Mouse (Mus musculus) CH12.LX (cell line): Measurements from ENCODE around the gene Lyl1.

Experiments
- CHD2 ChIP-seq: IDR thresholded peaks from 2 replicates; pipeline ENCODE4 v1.6.1; 2011; ENCODE audit warnings: low read length, improper control_type of control experiment
- CTCF ChIP-seq, 2 experiments: IDR thresholded peaks in 1 of 2; conservative IDR thresholded peaks in 1 of 2; 2 replicates each; pipeline ENCODE4 v1.5.1; 2011 to 2012; ENCODE audit warnings: low read depth in 2 of 2, low read length in 2 of 2, improper control_type of control experiment in 1 of 2, inconsistent platforms in 1 of 2, mild to moderate bottlenecking in 1 of 2, moderate library complexity in 1 of 2
- EP300 ChIP-seq: IDR thresholded peaks from 2 replicates; pipeline ENCODE4 v1.6.1; 2011; ENCODE audit warnings: low read length, improper control_type of control experiment
- MAZ ChIP-seq: IDR thresholded peaks from 2 replicates; pipeline ENCODE4 v1.6.1; 2012; ENCODE audit warnings: low read depth, mild to moderate bottlenecking, inconsistent platforms, low read length, improper control_type of control experiment, moderate library complexity
- ZC3H11A ChIP-seq: IDR thresholded peaks from 2 replicates; pipeline ENCODE4 v1.6.1; 2012; ENCODE audit warnings: low read depth, mild to moderate bottlenecking, inconsistent platforms, low read length, improper control_type of control experiment
- ZNF384 ChIP-seq: IDR thresholded peaks from 2 replicates; pipeline ENCODE4 v1.6.1; 2012; ENCODE audit warnings: low read depth, low read length, improper control_type of control experiment, inconsistent platforms

DNA sequence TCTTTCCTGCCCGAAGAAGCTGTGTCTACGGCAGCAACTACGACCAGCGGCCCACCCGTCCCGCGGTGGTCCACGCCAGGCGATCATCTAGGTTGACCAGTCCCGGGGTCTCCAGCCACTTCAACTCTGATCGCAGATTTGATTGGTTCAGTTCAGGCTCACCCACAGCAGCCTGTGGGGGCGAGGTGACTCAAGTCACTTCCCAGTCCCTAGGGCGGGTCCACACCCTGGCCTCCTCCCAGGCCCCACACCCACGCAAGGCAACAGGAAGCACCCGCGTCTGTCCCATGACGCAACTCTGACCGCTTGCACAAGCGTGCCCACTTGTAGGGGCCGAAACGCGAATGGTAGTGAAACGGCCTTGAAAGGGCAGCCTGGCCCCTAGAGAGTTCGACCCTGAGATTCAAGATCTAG lies 39.8 kb upstream of the Lyl1 start:
- TF ChIP-seq CTCF (conservative IDR thresholded peaks at IDR 0.05 in 1 of 2, IDR thresholded peaks at IDR 0.05 in 1 of 2; ENCODE audit: low read depth in 2 of 2, low read length in 2 of 2) = no peak
- no peak for TF ChIP-seq ZNF384
- peak; percentile 82 for TF ChIP-seq MAZ
- TF ChIP-seq ZC3H11A = no peak
- TF ChIP-seq EP300 = peak; percentile 44
- TF ChIP-seq CHD2 = peak; percentile 69
